Mouse (Mus musculus) lung, postnatal 36 days (tissue): ENCODE measurements around the gene Ints11.

Experiments
- DNase-seq: peaks from one replicate; pipeline ENCODE4 v3.0.0; 2022; ENCODE audit warnings: mixed read lengths

Gene Ints11

GRCm38 (mm10) chr4:155848434-155849095 lies 20.8 kb upstream of the Ints11 start:
- DNase-seq: no peak

DNA sequence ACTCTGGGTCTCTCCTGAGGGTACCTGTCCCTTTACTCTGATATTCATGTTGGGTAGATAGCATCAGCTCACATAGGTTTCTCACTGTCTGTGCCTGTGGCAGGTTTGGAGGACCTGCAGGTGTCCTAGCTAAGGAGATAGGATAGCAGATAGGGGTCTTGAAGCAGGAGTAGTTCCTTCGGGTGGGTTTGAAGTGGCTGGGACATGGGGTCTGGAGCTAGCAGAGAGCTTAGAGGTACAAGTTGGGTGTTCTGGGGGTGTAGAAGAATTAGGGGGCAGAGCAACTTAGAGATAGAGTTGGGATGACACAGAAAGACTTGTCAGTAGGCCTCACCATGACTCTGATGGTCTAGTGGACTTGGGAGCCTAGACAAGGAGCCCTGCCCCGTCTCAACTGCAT lies 20.0 kb upstream of the Ints11 start:
- DNase-seq: no peak

GRCm38 (mm10) chr4:155849792-155850451 lies 19.4 kb upstream of the Ints11 start:
- DNase-seq: no peak

DNA sequence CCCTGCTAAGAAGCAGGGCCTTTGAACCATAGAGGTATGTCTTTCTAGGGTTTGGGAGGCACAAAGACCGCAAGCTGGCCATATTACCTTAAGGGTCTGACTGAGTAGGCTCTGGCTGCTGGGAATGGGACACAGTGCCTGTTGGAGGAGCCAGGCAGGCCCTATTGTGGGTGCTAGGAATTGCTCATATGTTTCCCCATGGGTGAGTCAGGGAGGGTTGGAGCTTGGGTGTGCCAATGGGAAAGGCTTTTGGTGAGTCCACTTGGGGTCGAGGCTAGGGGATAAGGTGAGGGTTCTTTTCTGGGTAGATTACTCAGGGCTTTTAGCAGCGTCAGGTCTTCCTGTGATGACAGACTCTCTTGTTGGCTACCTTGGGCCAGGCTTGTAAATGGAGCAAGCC lies 18.0 kb upstream of the Ints11 start:
- no peak for DNase-seq

DNA sequence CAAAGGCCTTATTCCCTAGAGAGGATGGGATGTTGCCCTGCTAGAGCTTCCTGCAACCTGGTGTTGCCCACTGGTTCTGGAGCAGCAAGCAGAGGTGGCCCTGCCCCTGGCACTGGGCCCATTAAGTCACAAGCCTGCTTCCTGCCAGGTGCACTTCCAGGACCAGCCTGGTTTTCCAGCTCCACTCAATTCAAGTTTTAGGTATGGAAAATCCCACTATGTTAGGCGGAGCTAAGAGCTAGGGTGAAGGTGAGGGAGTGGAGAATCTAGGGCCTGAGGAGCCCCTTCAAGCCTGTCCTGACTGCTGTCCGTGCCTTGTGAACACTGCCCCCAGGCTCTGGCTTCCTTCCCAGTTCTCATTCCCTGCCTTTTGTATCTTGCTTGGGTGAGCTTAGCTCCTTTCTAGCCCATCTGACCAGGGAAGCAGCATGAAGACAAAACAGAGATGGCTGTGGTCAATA lies 17.4 kb upstream of the Ints11 start:
- DNase-seq: no peak

GRCm38 (mm10) chr4:155853421-155853820 lies 15.9 kb upstream of the Ints11 start:
- no peak for DNase-seq

DNA sequence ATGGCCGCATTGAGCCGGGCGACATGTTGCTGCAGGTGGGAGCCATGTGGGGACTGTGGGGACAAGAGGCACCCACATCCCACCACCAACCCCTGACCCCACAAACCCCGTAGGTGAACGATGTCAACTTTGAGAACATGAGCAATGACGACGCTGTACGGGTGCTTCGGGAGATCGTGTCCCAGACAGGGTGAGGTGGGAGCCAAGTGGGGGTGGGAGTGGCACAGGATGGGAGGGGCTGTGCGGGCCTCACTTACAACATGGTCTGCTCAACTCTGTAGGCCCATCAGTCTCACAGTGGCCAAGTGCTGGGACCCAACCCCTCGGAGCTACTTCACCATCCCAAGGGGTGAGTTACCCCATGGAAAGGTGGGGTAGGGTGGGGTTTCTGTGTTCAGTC lies 14.4 kb upstream of the Ints11 start:
- no peak for DNase-seq

DNA sequence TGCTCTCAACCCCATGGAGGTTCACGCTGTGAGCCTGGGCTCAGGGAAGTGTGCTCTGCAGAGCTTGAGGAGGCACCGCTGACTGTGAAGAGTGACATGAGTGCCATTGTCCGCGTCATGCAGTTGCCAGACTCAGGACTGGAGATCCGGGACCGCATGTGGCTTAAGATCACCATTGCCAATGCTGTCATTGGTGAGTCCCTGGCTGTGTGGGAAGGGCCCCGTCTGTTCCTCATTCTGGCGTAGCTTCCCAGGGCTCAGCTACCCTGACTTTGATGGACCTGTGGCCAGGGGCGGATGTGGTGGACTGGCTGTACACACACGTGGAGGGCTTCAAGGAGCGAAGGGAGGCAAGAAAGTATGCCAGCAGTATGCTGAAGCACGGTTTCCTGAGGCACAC lies 13.3 kb upstream of the Ints11 start:
- no peak for DNase-seq

GRCm38 (mm10) chr4:155856881-155857280 lies 12.5 kb upstream of the Ints11 start:
- DNase-seq: no peak

DNA sequence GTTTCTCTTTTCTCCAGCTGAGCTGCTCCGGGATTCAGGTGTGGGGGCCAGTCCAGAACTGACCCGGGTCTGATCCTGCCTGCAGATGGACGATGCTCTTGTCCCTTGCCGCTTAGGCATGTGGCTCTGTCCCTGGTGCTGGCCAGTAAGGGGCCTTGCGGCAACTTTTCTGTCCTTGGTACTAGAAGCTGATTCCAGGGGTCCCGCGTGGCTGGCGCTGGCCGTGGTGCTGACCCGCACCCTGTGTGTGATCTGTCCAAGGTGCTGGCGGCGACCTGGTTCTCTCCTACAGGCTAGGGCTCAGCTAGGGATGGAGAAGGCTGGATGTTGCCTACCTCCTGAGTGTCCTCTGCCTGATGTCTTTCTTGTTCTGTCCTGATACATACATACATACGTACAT lies 10.0 kb upstream of the Ints11 start:
- no peak for DNase-seq

GRCm38 (mm10) chr4:155861787-155862186 lies 7.6 kb upstream of the Ints11 start:
- DNase-seq: no peak

GRCm38 (mm10) chr4:155863001-155863400 lies 6.3 kb upstream of the Ints11 start, which contains the start of gene Tas1r3:
Gene Tas1r3, minus strand, starts transcription at chr4:155863362.
- DNase-seq: no peak

- DNase-seq: peak; percentile 38
Observed at GRCm38 (mm10) chr4:155868614-155869298, 590 bp upstream of the Ints11 start.

GRCm38 (mm10) chr4:155871404-155871803 lies 2.1 kb downstream of the Ints11 start:
- no peak for DNase-seq

GRCm38 (mm10) chr4:155883587-155883986 lies 14.2 kb downstream of the Ints11 start:
- DNase-seq: no peak

DNA sequence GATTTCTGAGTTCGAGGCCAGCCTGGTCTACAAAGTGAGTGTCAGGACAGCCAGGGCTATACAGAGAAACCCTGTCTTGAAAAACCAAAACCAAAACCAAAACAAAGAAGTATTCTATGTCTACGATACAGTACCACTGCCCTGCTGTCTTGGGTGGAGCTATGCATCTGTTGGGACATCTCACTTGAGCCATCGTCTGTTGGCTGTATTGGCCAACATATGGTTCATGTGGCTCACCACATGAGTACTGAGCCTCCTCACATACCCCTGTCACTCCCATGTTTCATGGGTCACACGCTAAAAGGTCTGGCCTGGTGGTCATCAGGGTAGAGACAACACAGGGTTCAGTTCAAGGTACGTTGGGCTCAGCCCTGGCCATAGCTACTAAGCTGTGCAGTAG lies 17.0 kb downstream of the Ints11 start:
- no peak for DNase-seq

- no peak for DNase-seq
Observed at GRCm38 (mm10) chr4:155887674-155888073, 18.3 kb downstream of the Ints11 start.

DNA sequence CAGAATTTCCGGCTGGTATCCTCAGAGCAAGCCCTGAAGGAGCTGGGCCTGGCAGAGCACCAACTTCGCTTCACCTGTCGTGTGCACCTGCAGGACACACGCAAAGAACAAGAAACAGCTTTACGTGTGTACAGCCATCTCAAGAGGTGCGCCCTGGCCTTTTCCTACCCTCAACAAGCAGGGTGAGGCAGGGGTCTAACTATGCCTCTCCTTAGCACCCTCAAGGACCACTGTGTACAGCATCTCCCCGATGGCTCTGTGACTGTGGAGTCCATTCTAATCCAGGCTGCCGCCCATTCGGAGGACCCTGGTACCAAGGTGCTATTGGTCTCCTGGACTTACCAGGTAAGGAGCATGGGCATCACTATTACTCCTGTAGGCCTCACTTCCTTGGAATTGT lies 18.8 kb downstream of the Ints11 start:
- DNase-seq: no peak

DNA sequence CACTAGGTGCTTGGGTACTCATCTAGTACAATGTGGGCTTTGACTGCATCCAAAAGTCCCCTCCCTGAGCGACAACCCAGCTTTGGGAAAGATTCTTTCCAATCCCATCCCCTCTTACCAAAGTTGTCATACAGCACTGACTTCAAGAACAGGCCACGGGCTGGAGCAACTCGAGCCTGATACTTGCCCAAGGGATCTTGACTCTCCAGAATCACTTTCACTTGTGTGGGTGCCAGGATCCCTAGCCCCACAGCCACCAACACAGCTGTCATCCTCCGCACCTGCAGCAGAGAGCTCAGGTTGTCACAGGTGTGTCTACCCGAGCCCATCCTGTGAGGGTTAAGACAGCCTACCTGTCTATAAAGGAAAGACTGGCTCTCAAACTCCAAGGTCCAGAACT lies 20.0 kb downstream of the Ints11 start:
- no peak for DNase-seq

- no peak for DNase-seq
Observed at GRCm38 (mm10) chr4:155891011-155891471, 21.7 kb downstream of the Ints11 start.

DNA sequence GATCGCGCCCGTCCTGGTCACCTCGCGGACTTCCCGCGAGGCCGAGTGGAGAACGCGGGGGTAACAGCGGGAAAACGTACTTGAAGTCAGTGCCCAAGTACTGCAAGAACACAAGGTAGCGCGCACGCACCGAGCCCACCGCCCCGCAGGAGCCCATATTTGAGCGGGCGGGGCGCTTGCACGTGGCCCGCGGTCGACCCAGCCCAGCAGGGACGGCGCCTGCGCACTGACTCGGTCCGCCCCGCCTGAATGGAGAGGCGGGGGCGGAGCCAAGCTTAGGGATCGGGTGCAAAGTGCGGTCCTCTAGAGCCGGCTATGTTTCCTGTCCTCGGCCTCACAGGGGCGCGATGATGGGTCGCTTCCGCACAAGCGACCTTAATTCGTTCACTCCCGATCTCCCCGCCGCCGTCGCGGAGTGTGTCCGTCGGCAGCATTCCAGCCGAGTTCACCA lies 22.2 kb downstream of the Ints11 start, which contains the start of the genes Pusl1 and Acap3:
Pusl1 (minus strand) TSS at position 231 of the 451 bp plus-strand sequence.
Acap3 (plus strand) TSS at position 272 of the 451 bp plus-strand sequence.
- peak; percentile 98 for DNase-seq

DNA sequence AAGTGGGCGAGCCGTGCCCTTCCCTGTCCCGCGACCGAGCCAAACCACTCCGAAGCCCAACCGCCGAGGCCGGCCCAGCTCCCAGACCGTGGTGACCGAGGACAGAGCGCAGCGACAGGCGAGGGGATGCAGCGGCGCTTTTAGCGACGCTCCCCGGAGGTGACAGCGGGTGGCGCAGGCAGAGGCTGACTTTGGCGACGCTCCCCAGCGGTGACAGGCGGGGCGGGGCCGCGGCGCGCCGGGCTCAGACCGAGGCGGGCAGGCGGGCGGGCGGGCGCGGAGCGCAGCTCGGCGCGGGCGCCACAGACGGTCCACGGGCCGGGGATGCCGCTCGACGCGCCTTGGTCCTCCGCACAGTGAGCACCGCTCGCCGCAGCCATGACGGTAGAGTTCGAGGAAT lies 22.7 kb downstream of the Ints11 start:
- DNase-seq: peak; percentile 86

DNA sequence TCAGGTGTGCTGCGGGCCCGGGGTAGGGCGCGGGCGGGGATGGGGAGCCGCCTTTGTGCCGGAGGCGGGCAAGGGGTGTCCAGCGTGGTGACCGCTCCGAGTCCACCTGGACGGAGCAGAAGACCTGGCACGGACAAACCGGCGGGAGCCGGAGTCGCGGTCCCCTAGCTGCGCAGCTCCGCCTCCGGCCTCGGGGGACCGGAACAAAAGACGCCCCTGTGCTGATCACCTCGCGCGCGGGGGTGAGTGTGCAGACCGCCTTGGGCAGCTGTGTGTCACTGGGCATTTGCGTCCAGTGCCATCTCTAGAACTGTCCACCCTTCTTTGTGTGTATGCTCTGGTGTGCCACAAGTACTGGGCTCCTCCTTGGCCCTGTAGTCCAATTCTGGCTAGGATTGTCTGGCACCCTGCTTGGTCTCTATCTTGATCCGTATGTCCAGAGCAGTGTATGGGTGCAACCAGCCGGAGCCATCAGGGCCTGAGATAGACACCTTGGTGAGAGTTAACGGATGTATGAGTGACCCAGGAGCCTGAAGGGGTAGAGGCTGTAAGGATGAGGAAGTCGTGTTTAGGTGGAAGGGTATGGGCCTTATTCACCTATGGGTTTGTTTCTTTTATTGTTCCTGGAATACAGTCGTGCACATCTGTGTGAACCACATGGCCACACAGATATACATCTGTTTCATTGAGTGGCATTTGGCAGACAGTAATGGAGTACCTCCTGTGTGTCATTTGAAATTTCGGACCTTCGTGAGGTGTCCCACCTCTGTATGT lies 23.3 kb downstream of the Ints11 start:
- DNase-seq: peak; percentile 35
